Mouse (Mus musculus): ENCODE results near the gene Ism2.
"Not testable (repeated sequence)": the region's sequence is repeated elsewhere in the genome, so short reads cannot be mapped to it uniquely, and the experiment has no call there.

The Ism2 gene

DNA sequence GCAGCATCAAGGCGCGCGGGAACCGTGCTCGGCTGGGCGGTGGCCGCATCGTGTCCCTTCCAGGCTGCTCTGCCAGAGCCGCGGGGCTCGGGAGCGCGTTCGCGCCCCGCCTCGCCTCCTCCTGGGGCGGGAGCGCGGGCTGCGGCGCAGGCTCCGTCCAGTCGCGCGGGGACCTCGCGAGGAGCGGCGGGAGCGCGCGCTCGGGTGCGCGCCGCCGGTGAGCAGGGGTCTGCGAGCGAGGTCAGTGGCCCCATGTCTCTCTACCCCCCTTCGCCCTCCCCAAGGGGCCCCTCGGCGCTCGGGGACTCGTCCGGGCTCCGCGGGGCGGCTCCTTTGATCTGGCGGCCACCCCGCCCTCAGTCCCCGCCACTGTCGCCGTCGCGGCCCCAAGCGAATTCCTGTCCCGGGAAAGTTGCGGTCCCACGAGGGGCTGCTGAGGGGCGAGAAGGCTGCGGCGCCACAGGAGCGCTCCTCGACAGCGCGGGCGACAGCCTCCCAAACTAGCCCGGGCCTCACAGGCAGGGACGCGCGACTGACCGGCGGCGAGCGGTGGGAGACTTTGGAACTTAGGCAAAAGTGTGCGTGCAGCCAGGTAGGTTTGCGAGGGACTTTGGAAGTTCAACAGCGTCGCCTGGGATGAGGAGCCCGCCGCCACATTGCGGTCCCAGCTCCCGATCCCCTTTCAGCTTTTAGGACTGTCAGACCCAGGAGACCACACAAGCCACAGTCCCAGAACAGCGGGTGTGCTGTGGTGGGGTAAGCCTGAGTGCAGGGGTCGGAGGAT is at the start of gene Ism2:
Ism2 (minus strand) TSS at position 49 of the 784 bp plus-strand sequence.
- DNase-seq: peak; percentile 54

DNA sequence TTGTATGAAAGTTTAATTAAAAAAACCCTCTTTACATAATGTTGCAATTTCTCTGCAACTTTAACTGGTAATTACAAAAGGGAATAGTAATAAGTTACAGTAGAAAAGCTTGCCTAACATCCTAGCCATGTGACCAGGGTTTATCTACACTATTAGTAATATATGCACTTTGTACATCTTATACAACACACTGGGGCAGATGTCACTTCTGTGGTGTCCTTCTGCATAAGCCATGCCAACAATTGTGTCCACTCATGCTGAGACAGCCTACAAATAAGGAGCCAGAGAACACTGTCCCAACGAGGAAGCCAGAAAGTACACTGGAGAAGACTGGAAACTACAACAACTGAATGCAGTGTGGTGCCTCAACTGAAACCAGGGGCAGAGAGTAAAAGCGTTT is 48.5 kb upstream of the Ism2 start:
- no peak for DNase-seq

DNA sequence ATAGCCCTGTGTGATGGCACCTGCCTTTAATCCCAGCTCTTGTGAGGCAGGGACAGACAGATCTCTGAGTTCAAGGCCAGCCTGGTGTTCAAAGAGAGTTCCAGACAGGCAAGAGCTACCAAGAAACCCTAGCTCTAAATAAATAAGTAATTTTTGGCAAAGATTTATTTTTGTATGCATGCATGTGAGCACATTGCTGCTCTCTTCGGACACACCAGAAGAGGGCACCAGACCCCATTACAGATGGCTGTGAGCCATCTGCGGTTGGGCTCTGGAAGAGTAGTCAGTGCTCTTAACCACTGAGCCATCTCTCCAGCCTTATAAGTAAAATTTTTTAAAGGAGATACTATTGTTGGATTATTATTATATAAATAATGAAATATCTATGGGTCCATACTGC is 48.0 kb upstream of the Ism2 start:
- peak; percentile 36 for DNase-seq

DNA sequence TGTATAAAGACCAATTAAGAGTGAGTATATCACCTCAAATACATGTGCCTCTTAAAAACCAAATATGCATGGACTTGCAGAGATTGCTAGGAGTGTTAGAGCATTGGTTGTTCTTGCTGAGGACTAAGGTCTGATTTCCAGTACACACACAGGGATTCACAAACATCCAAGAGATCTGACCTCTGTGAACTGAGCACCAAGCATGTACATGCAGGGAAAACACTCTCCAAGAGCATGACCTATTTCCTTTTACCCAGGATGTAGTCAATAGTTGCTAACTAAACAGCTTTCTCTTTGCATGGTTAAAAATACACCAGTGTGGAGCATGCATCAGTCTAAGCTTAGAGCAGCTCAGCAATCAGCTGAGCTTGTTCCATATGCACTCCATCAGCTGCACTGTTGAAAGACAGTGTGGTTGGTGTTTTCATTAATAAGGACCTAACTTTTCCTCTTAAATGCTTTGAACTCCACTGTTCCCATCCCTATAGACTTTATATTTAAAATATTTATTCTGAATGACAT is 43.6 kb upstream of the Ism2 start:
- no peak for DNase-seq

DNA sequence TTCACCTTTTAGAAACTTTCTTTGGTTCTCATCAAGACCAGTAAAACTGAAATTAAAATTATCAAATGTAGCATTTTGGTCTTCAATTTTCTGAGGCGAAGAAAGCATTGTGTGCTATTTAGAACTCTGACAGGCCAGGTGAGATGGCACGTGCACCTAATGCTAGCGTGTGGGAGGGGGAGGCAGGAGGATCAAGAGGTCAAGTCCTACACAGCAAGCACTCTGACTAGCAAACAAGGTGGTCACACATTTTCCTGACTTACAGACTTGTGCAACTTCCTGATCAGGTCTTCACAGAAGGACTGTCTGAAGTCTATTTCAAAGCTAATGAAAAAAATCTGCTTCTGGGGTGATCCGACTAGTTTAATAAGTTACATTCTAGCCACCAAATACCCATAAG is 38.6 kb upstream of the Ism2 start:
- DNase-seq: no peak

DNA sequence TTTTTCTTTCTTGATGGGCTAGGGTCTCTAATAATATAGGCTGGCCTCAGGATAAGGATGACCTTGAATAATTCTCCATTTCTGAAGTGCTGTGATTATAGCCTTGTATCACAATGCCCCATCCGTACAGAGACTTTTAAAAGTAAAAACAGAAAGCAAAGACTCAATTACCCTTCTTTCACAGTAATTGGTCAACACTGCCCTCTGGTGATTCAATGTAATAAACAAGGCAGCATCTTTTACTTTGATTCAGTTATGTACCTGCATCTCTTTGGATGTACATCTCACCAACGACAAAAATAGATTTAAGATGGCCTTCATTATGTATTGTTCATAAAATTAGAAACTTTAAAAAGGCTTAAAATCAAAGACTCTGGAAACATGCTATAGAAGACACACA is 35.4 kb upstream of the Ism2 start:
- no peak for DNase-seq

DNA sequence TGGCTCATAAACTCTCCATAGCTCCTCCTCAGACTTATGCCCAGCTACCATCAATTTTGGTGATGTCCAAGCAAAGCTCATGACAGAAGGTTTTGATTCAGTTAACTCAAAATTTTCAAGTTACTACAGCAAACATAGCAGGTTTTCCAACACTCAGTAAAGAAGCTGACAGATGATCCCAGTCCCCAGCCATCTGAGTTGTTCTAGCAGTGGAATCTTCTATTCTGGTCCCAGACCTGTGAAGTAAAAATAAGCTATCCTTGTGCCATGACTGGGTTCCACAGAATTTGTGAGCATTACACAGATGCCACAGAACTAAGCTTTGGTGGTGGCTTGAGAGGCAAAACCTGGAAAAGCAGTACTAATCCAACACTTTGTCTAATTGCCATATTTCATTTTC is 34.3 kb upstream of the Ism2 start:
- no peak for DNase-seq

DNA sequence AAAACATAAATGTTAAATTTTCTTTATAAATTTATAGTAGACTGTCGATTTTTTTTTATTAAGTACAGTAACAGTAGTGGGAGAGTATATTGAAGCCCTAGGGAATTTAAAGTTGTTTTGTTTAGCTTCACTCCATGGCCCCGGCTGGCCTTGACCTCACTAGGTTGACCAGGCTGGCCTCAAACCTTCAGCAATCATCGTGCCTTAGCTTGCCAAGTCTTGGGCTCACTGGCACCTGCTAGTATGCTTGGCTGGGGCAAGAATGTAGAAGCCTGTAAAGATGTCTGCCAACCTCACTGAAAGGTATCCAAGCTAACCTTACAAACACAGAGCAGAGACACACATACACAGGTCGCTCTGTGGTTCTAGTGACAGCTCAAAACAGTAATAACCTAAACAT is 33.0 kb upstream of the Ism2 start:
- DNase-seq: peak; percentile 16

DNA sequence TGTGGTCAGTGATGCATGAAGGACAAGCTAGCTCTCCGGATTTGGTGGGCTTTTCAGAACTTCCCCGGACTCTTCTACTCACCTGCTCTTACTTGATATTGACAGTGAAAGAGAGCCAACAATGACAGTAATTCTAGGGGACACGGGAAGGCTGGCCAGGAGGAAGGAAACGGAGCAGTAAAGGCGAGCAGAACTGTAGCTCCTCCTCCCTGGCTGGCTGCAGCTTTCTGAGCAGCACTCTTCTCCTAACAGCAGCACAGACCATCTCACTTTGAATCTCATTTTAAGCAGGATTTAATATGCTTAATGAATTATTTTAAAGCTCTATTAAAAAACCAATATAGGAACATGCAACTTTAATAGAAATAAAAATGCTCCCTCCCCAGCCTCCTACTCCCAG is 32.4 kb upstream of the Ism2 start:
- no peak for DNase-seq

DNA sequence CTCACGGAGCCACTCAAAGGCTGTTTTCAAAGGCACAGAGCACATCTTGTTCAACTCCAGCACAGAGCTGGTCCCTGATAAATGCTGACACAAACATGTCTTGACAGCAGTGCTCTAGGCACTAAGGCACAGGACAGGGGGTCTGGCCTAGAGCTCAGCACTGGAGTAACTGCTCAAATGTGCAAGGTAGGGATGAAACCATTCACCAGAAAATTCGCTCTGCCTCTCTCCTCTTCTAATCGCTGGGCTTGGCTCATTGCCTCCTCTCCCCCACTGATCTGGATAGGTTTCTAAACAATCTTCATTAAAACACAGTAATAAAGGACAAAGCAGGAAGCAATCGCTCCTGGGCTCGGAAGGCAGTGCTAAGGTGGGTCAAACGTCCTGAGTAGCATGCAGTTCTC is 31.6 kb upstream of the Ism2 start:
- DNase-seq: no peak

DNA sequence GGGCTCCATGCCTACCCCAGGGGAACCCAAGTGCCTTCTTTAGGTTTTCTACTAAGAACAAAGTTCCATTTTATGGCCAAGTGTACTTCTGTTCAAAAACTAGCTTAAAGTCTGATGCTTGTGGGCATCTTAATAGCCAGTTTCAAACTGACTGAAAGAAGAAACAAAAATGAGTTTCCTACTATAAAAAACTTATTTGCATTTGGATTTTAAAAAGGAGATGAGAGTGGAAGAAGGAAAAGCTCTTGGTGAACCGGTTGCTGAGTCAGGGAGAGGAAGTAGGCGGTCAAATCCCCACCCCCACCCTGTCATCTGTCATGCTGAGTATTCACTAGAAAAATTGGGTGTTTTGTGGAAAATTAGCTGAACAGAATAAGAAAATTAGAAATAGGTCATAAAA is 30.7 kb upstream of the Ism2 start:
- DNase-seq: no peak

DNA sequence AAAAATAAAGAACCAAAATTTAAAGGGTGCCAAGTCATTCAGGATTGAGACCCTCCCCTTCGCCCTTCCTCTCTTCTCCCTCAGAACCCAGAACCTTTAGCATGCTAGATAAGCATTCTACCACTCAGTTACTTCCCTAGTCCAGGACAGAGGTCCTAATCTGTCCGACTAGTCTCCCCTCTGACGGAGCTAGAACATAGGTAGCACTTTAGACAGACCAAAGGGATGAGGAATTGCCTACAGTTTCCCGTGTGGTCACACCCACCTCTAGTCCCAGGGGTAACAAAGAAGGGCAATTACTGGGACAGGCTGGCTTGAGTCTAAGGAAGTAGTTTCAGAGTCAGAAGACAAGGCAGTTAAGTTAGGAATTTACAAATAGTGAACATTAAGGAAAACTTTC is 28.5 kb upstream of the Ism2 start:
- no peak for DNase-seq

DNA sequence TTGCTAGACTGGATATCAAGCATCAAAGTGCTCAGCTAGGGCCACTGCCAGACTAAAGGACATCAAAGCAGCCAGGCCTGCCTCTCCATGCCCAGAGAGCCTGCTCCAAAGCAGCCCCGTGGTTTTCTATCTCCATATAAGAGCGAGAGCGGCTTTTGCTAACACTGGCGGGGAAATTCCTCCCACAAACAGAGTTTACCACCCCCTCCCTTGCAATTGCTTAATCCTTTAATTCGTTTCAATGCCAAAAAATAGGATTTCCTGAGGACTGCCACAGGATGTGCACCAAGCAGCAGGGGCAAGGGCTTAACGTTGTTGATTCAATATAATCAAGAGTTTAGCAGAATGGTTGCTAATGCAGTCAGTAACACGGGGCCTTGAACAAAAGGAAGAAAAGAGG is 28.1 kb upstream of the Ism2 start:
- DNase-seq: no peak

DNA sequence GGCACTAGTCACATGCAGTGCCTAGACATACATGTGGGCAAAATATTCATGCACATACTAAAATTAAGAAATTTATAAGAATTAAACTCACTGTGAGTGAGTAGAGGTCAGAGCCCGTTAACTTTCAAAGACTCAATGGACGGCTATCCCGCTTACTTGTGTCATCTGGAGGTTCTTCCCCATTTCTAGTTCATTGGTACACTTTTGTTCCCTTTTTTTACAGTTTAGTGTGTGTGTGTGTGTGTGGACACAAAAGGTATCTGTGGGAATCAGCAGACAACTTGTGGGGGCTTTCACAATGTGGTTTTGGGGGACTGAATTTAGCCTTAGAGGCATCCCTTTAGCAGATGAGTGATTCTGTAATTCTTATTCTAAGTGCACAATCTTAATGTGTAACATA is 25.9 kb upstream of the Ism2 start:
- DNase-seq: no peak

DNA sequence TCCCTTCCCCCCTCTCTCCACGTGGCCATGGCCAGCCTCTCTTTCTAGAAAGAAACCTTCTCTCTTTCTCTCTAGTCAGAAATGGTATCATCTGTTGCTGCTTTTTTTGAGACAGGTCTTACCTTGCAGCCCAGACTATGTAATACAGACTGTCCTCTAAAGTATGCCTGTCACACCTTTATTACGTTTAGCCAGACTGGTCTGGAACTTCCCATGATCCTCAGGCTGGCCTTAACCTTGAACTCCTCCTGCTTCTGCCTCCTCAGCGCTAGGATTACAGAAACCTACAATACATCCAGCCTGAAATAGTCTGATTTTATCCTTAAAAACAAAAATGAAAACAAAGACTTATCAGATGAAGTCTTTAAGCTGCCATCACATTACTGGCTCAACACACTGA is 19.7 kb upstream of the Ism2 start:
- DNase-seq: no peak

DNA sequence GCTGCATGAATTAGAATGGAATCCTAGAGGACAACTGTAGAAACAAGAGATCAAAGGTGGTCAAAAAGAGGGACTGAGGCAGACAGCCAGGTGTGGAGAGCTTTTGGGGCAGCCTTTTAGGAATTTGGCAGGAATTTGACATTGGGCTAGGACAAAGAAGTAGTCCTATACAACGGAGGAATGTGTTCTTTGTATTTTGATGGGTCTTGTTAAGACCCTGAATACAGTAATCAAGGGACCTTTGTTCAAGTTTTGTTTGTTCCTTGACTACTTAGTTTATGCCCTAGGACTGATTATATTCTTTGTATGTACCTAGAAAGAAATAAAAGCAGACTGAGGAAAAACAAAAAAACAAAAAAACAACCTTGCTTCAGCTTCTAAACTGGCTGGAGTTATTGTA is 18.4 kb upstream of the Ism2 start:
- no peak for DNase-seq

DNA sequence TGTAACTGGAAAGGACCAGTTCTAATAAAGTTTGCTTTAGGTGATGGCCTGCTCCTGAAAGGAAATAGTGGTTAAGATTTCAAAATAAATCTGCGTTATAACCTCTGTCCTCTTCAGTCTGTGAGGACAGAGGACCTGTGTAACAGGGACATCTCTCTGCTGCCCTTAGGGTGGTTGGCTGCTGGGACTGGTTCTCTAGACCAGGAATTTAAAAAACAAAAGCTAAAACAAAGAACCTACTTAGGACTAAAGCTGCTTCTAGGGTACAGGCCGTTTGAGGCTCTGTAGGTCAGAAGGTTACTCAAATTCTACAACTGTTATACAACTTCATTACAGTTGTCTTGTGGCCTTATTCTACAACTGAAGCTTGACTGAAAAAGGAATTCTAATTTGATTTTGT is 13.6 kb upstream of the Ism2 start:
- no peak for DNase-seq

DNA sequence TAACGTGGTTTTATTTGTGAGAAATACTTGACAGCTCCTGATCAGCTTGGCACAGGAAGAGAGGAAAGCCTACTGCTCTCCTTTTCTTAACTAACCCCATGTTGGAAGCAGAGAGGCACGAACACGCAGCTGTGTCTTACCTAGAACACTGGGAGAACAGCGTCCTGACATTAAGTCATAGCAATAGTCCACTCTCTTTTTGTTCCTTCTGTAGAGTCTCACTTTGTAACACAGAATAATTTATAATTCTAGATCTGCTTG is 7.0 kb upstream of the Ism2 start:
- not testable (repeated sequence) for DNase-seq

DNA sequence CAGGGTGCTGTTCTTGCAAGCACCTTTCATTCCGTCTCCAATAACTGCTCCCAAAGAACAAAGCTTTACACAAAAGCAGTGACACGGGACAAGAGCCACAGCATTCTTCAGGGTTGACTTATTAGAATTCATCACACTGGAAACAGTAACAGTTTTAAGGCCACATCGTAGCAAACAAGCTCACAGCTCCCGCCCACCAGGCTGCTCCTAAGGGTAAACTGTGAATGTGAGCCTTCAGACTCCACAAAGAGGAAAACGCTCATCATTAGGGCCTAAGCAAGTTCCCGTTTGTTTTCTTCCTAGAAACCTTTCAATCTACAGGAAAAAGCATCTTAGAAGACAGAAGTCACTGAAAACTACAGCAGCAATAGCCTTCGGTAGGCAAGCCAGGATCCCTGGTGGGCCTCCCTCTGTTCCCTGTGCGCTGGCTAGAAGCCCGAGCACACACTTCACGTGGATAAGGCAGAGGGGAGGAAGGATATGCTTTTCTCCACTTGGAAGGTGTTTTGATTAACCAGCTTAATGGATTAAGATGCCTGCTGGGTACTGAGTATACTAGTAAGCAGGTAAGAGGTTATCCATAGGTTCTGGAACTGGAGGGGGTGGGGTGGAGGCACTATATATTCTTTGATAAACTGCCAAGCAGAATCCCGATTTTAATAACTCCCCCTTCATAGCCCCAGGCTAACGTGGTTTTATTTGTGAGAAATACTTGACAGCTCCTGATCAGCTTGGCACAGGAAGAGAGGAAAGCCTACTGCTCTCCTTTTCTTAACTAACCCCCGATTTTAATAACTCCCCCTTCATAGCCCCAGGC is 6.5 kb upstream of the Ism2 start:
- DNase-seq: no peak

DNA sequence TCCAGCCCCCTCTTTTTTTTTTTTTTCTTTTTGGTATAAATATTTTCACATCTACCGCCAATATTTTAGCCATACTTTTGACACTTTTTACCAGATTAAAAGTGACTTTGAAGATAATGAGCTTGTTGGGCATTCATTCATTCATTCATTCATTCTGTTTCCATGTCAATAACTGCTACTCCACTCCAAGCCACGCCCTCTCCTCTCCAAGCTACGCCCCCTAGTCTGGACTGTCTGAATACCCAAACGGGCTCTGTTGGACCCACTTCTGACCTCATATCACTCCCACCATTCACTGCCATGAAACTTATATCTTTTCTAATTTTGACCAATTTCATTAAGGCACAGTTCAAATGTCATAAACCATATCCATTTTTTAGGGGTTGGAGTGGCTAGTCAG is 1.7 kb upstream of the Ism2 start:
- no peak for DNase-seq

DNA sequence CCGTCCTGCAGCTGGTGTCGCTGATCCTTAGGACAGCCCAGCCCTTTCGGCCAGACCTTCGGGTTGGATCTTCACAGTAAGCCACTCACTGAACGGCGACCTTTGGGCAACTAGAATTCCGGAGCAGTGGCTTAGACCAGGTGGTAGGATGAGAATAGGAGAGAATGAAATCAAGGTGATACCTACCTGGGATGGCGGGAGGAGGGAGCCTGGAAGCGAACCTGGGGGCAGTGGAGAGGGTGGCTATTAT is 861 bp upstream of the Ism2 start:
- DNase-seq: no peak

DNA sequence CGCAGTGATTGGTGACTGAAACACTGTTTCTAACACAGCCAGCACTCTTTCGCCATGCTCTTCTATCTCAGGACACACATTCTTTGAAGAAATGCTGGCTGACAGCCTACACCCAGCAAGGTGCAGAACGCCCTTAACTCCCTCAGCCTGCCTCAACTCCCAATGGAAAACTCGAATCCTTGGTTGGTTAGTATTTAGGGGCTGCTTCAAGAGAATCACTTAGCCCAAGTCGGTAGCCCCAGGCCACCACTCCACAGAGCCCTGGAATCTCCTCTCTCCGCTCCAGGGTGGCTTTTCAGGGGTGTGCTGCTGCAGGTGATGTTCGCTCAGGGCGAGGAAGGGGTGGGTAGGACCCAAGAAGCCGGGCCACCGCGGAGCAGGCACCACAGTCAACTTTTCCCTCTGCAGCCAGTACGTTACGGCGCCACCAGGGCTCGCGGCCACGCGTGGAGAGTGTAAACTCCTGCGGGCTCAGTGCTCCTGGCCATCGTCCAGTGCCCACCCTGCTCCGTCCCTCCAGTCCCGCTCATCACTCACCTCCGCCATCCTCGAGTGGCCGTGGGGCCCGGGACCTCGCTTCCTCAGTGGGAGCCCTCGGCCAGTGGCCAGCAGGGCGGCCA is 358 bp downstream of the Ism2 start:
- DNase-seq: no peak

DNA sequence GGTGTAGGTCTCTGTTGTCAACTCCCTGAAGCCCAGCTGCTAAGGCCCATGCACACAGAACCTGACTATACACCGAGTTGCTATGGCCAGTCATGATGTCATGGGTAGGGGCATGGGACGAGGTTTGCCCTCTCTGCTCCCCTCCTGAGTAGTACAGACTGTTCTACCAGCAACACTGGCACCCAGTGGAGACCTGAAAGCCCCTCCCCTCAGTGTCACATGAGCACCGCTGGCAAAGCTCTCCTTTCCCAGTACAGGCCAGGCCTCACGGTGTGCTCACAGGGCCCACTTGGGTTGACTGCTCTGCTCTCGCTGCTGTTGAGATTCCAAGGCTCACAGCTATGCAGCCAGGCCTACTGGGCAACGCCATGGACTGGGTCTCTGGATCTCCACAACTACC is 5.6 kb downstream of the Ism2 start:
- no peak for DNase-seq

DNA sequence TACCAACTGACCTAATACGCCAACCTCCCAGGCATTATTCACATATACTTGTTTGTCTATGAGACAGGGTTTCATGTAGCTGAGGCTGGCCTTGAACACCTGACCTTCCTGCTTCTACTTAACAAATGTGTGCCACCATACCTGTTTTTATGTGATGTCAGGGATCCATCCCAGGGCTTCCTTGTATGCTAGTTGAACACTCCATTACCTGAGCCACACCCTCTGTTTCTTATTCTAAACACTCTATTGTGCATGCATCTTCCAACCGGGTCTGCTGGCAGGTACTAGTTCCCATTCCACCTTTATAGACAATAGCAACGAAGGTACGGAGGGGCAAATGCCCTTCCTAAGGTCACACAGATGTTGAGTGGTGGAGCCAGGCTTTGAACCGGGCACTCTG is 10.4 kb downstream of the Ism2 start:
- no peak for DNase-seq

DNA sequence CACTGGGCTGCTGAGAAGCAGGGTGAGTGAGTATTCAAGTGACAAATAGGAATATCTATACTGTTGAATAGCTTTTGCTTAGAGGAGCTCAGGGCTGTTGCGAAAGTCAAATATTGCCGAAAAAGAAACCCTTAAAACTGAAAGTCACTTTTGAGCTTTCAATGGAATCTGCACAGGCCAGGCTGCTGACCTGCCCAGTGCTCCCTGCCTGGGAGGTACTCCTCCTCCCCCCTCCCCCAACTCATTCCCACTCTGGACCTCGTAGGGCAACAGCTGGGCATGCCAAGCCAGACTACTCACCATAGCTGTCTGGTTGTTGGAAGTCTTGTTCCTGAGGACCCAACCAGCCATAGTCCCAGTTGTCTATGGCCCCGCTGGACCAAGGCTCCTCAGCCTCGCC is 14.8 kb downstream of the Ism2 start:
- no peak for DNase-seq
